Mouse (Mus musculus) liver, embryonic 14.5 days (tissue): ENCODE measurements around the gene Slc17a5.

Experiments used
- CTCF ChIP-seq: IDR thresholded peaks from 2 replicates; pipeline ENCODE4 v1.5.1; 2016; ENCODE audit warnings: antibody characterized with exemption, low read depth, control low read depth
- EP300 ChIP-seq: IDR thresholded peaks from 2 replicates; pipeline ENCODE4 v1.6.1; 2016; ENCODE audit warnings: antibody characterized with exemption, low read depth

DNA sequence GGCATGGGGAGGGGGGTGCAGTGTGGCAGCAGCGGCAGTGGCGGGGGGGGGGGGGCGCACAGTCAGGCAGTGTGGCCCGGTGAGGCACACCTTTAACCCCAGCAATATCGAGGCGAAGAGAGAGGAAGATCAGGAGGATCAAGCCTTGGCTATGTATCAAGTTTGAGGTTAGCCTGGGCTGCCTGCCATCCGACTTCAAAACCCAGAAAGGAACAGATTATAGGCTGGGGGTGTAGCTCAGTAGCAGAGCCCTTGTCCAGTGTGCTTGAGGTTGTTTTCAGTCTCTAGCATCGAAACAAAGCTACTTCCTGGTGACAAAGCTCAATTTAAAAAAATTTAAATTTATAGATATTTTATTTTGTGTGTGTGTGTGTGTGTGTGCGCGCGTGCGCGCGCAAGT, 46.1 kb downstream of the Slc17a5 start:
- TF ChIP-seq CTCF, result no peak
- no peak for TF ChIP-seq EP300
